Mouse (Mus musculus) small intestine, adult 2 months (tissue): Measurements from ENCODE around the gene Mid1.
"Not testable (repeated sequence)": the region's sequence is repeated elsewhere in the genome, so short reads cannot be mapped to it uniquely, and the experiment has no call there.

ENCODE experiments used
- CTCF ChIP-seq: fragments of 200-500 bp; IDR thresholded peaks from 2 replicates; pipeline ENCODE4 v1.5.1; 2012; ENCODE audit warnings: low read depth, mild to moderate bottlenecking, control low read depth, inconsistent platforms, low read length, moderate library complexity, mixed read lengths; ENCODE audit not compliant: insufficient replicate concordance, insufficient read length; ENCODE audit errors: extremely low read depth
- POLR2A ChIP-seq: fragments of 200-500 bp; IDR thresholded peaks from 2 replicates; pipeline ENCODE4 v1.6.1; 2012; ENCODE audit warnings: low read depth, mild to moderate bottlenecking, control low read depth, inconsistent platforms, low read length, moderate library complexity

GRCm38 (mm10) chrX:169974456-169974855 is 289.5 kb downstream of the Mid1 start:
- TF ChIP-seq POLR2A, CTCF: not testable (repeated sequence)
